Mouse (Mus musculus) G1E (cell line): ENCODE measurements around the gene Prf1. TPM values are rescaled to one million over a fixed set of nuclear protein-coding genes. Genes with fewer than 3 reads are reported as not detected.

Experiments used
- ATAC-seq: 2 replicates; pipeline ENCODE4 v1.8.0; 2016; ENCODE audit warnings: mild to moderate bottlenecking; ENCODE audit not compliant: insufficient number of reproducible peaks, poor library complexity, low FRiP score, severe bottlenecking; ENCODE audit errors: extremely low read depth
- DNase-seq: peaks from one replicate; pipeline ENCODE4 v3.0.0; 2012; ENCODE audit warnings: low spot score
- H3K27me3 ChIP-seq: 2 replicates; pipeline ENCODE4 v1.6.1; 2012; ENCODE audit warnings: mild to moderate bottlenecking, low read length, inconsistent platforms; ENCODE audit not compliant: insufficient read depth
- H3K36me3 ChIP-seq: replicated peaks from 2 replicates; pipeline ENCODE3; 2012; ENCODE audit warnings: mild to moderate bottlenecking, inconsistent platforms
- H3K4me1 ChIP-seq: 2 replicates; pipeline ENCODE4 v1.6.1; 2012; ENCODE audit warnings: low read depth, low read length, inconsistent platforms, mixed read lengths; ENCODE audit not compliant: insufficient read depth
- H3K4me3 ChIP-seq: 2 replicates; pipeline ENCODE4 v1.5.1; 2012; ENCODE audit warnings: low read depth, mild to moderate bottlenecking, inconsistent platforms, low read length, moderate library complexity, mixed read lengths
- H3K9me3 ChIP-seq: replicated peaks from 2 replicates; pipeline ENCODE4 v1.6.1; 2012; ENCODE audit warnings: inconsistent platforms
- CTCF ChIP-seq: IDR thresholded peaks from 2 replicates; pipeline ENCODE4 v1.5.1; 2012; ENCODE audit warnings: low read depth, low read length, inconsistent platforms, mixed read lengths
- GATA1 ChIP-seq: IDR thresholded peaks from 2 replicates; pipeline ENCODE4 v1.6.1; 2012; ENCODE audit warnings: borderline replicate concordance, low read length, inconsistent platforms, mixed read lengths
- GATA2 ChIP-seq: IDR thresholded peaks from 2 replicates; pipeline ENCODE4 v1.6.1; 2012; ENCODE audit warnings: low read depth, low read length, inconsistent platforms, borderline replicate concordance
- POLR2AphosphoS5 ChIP-seq: IDR thresholded peaks from 2 replicates; pipeline ENCODE4 v1.6.1; 2012; ENCODE audit warnings: low read depth, low read length, inconsistent platforms; ENCODE audit not compliant: insufficient replicate concordance
- TAL1 ChIP-seq: conservative IDR thresholded peaks from 2 replicates; pipeline ENCODE4 v1.6.1; 2012; ENCODE audit warnings: low read depth, low read length, inconsistent platforms, mixed read lengths
- polyA plus RNA-seq: library from polyadenylated mRNA; stranded (reverse); fragments of >175 nt; gene quantifications from 2 replicates; pipeline ENCODE4 v1.2.3, GENCODE M21; 2012
- total RNA-seq, 2 experiments: library from RNA; stranded (forward) in 1 of 2; stranded (reverse) in 1 of 2; fragments of 200-1000 nt in 1 of 2; fragments of >200 nt in 1 of 2; fragmentation: Nextera tagmentation in 1 of 2; gene quantifications; 2 replicates each; pipeline ENCODE4 v1.2.3; 2014 to 2017

Prf1 gene
- total and polyA plus RNA-seq, 3 experiments, result 0.05 TPM; not detected in 2

DNA sequence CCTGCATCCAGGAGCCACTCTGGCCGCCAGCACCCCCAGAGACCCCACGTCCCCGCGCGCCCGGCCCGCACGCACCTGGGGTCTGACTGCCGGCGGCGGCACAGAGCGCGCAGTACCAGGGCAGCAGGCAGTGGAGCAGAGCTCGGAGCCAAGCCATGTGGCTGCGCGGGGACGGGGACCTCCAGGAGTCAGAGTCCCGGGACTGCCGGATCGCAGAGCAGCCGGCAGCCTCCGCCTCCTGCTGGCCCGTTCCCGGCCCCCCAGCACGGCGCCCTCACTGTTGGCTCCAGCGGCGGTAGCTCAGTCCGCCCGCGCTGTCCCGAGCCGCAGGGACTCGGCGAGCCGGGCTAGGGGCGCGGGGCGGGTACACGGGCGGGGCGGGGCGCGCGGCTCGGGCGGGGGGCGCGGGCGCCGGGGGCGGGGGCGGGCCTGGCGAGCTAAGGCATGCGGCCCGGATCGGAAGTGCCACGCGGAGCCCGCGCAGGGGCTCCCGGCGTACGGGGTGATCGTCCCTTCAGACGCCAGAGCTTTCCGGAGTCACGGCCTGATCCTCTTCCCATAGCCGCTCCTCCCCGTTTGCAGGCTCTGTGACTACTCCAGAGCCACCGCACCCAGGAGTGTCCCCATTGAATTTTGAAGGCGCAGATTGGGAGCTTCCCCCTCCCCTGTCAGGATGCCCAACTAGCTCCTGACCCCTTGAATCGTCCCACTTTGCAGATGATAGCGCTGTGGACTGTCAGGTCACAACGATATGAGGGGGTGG, 24.4 kb upstream of the Prf1 start, which contains the start of gene Adamts14:
Gene Adamts14 (minus strand): TSS at position 358 of the 763 bp plus-strand sequence.
- H3K4me3 ChIP-seq, result no peak within 1 kb of the TSS
- H3K27me3 ChIP-seq, result no peaks in the 10 kb centered on the region
- H3K36me3 ChIP-seq, result no peaks in the 10 kb centered on the region
- TF ChIP-seq GATA1, result no peak
- no peak for TF ChIP-seq TAL1
- TF ChIP-seq CTCF, result no peak
- TF ChIP-seq POLR2AphosphoS5, result no peak
- TF ChIP-seq GATA2, result no peak
- ATAC-seq (no peak), DNase-seq (peak; percentile 2)
- H3K4me1 ChIP-seq, result no peaks in the 10 kb centered on the region
- peaks cover 34% of the 10 kb centered on the region for H3K9me3 ChIP-seq

GRCm38 (mm10) chr10:61273844-61274215, 23.8 kb upstream of the Prf1 start:
- no peak for DNase-seq
- TF ChIP-seq POLR2AphosphoS5 (no peak), CTCF (no peak), TAL1 (no peak), GATA1 (no peak)
- H3K9me3 ChIP-seq, result peaks cover 30% of the 10 kb centered on the region
- H3K27me3 ChIP-seq, result no peaks in the 10 kb centered on the region
- H3K4me1 ChIP-seq, result no peaks in the 10 kb centered on the region
- H3K4me3 ChIP-seq, result no peak overlapping the region
- no peaks in the 10 kb centered on the region for H3K36me3 ChIP-seq
- no peak for ATAC-seq

GRCm38 (mm10) chr10:61274532-61274931, 23.1 kb upstream of the Prf1 start:
- Histone ChIP-seq H3K27me3 (no peaks in the 10 kb centered on the region), H3K9me3 (peaks cover 27% of the 10 kb centered on the region), H3K4me3 (no peak overlapping the region), H3K4me1 (no peaks in the 10 kb centered on the region), H3K36me3 (no peaks in the 10 kb centered on the region)
- DNase-seq, result no peak
- TF ChIP-seq GATA1 (no peak), TAL1 (no peak), GATA2 (no peak), POLR2AphosphoS5 (no peak), CTCF (no peak)
- no peak for ATAC-seq

GRCm38 (mm10) chr10:61275669-61276110, 21.9 kb upstream of the Prf1 start:
- Histone ChIP-seq H3K4me3 (no peak overlapping the region), H3K36me3 (no peaks in the 10 kb centered on the region), H3K9me3 (peaks cover 26% of the 10 kb centered on the region), H3K4me1 (no peaks in the 10 kb centered on the region), H3K27me3 (no peaks in the 10 kb centered on the region)
- no peak for DNase-seq
- TF ChIP-seq TAL1 (no peak), CTCF (no peak), GATA2 (no peak), POLR2AphosphoS5 (no peak), GATA1 (no peak)
- no peak for ATAC-seq

- no peak for DNase-seq
- Histone ChIP-seq H3K4me1 (no peaks in the 10 kb centered on the region), H3K4me3 (no peak overlapping the region), H3K9me3 (peaks cover 23% of the 10 kb centered on the region; the same call in 1 of the 2 replicates), H3K27me3 (no peaks in the 10 kb centered on the region), H3K36me3 (no peaks in the 10 kb centered on the region)
- no peak for ATAC-seq
- TF ChIP-seq POLR2AphosphoS5 (no peak), CTCF (no peak), GATA1 (no peak), TAL1 (no peak), GATA2 (no peak)
Measured at GRCm38 (mm10) chr10:61277051-61277450, 20.6 kb upstream of the Prf1 start.

- Histone ChIP-seq H3K9me3 (peaks cover 21% of the 10 kb centered on the region; the same call in 1 of the 2 replicates), H3K4me3 (no peak overlapping the region), H3K27me3 (no peaks in the 10 kb centered on the region), H3K4me1 (no peaks in the 10 kb centered on the region), H3K36me3 (no peaks in the 10 kb centered on the region)
- TF ChIP-seq POLR2AphosphoS5 (no peak), TAL1 (no peak), GATA2 (no peak), GATA1 (no peak), CTCF (no peak)
- ATAC-seq, result no peak
- DNase-seq, result no peak
Measured at GRCm38 (mm10) chr10:61277918-61278674, 19.5 kb upstream of the Prf1 start.
